Mouse (Mus musculus) cortical plate, adult 2 months (tissue): Measurements from ENCODE around the gene Adgrf1. TPM values are rescaled to one million over a fixed set of nuclear protein-coding genes. Genes with fewer than 3 reads are reported as not detected.
A peak's percentile ranks its signal among the peaks of the same experiment; 100 is the strongest.

Experiments
- H3K27ac ChIP-seq: fragments of 200-500 bp; 2 replicates; pipeline ENCODE4 v1.5.1; 2012; ENCODE audit warnings: low read length, control low read depth, inconsistent platforms; ENCODE audit not compliant: insufficient read depth
- H3K4me1 ChIP-seq: fragments of 200-500 bp; 2 replicates; pipeline ENCODE4 v1.6.1; 2011; ENCODE audit warnings: low read length; ENCODE audit not compliant: control insufficient read depth, insufficient read depth
- H3K4me3 ChIP-seq: fragments of 200-500 bp; 2 replicates; pipeline ENCODE4 v1.5.1; 2011; ENCODE audit warnings: mild to moderate bottlenecking, low read length, control low read depth; ENCODE audit not compliant: insufficient read depth
- CTCF ChIP-seq: fragments of 200-500 bp; IDR thresholded peaks from 2 replicates; pipeline ENCODE4 v1.5.1; 2011; ENCODE audit warnings: mild to moderate bottlenecking, control low read depth, low read length; ENCODE audit not compliant: insufficient read depth; ENCODE audit errors: extremely low read depth
- POLR2A ChIP-seq: fragments of 200-500 bp; IDR thresholded peaks from 2 replicates; pipeline ENCODE4 v1.6.1; 2011; ENCODE audit warnings: mild to moderate bottlenecking, low read length, control low read depth; ENCODE audit not compliant: insufficient read depth; ENCODE audit errors: extremely low read depth
- polyA plus RNA-seq: library from polyadenylated mRNA; depleted of rRNA; stranded (reverse); fragments of >200 nt; gene quantifications from 2 replicates; pipeline ENCODE4 v1.2.3, GENCODE M21; 2012; rRNA removed

Gene Adgrf1
- polyA plus RNA-seq, 1 experiment: 0.04 TPM

DNA sequence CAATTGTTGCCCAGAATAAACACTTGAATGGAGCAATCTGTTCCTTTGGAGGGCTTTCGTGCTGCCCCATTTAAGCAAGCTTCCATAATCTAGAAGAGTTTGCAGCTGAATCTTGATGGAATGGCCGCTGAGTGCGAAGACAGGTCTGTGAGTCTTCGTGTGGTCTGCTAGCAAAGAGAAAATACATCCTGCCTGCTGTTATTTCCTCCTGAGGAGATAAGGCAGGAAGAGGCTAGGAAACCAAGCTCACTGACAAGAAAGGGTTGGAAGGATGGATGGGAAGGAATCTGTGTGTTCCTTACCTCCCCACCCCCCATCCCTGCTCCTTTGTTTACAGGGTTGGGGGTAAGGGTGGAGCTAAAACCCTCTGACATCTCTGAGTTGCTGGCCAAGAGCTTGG, 103.9 kb downstream of the Adgrf1 start:
- TF ChIP-seq CTCF: no peak
- no peak for TF ChIP-seq POLR2A
- Histone ChIP-seq H3K27ac (peak overlapping the region; percentile 45; the same call in 1 of the 2 replicates), H3K4me1 (no peaks in the 10 kb centered on the region), H3K4me3 (no peak overlapping the region)

Other genes with a start within 250 kb of the Adgrf1 start
- 23.9 and 25.4 TPM in 2 replicates for gene Adgrf5, start 90.1 kb downstream of the Adgrf1 start, polyA plus RNA-seq
- gene Mep1a, start 232.5 kb downstream of the Adgrf1 start, polyA plus RNA-seq: 0.02 TPM in 1 of 2 replicates, not detected in the other